Mouse (Mus musculus) limb, embryonic 11.5 days (tissue): ENCODE measurements around the gene 4933430I17Rik. TPM values are rescaled to one million over a fixed set of nuclear protein-coding genes. Genes with fewer than 3 reads are reported as not detected.

ENCODE experiments used
- ATAC-seq: fragments of 200-750 bp; cut with Nextera tagmentation; 2 replicates; pipeline ENCODE4 v1.8.0; 2017; ENCODE audit warnings: low read depth; ENCODE audit not compliant: insufficient number of reproducible peaks, low FRiP score, low TSS enrichment
- DNase-seq: peaks from one replicate; pipeline ENCODE4 v3.0.0-alpha.2; 2015; ENCODE audit warnings: low spot score
- H3K27ac ChIP-seq: fragments of 300-500 bp; sonication (generic); replicated peaks from 2 replicates; pipeline ENCODE4 v1.5.1; 2014; ENCODE audit warnings: low read depth, mild to moderate bottlenecking, low read length
- H3K27me3 ChIP-seq: fragments of 300-500 bp; sonication (generic); 2 replicates; pipeline ENCODE4 v1.6.1; 2014; ENCODE audit warnings: mild to moderate bottlenecking, low read length, mixed read lengths; ENCODE audit not compliant: control insufficient read depth, insufficient read depth
- H3K36me3 ChIP-seq: fragments of 300-500 bp; sonication (generic); 2 replicates; pipeline ENCODE4 v1.6.1; 2014; ENCODE audit warnings: mild to moderate bottlenecking, low read length, moderate library complexity, mixed read lengths; ENCODE audit not compliant: control insufficient read depth, insufficient read depth
- H3K4me1 ChIP-seq: fragments of 300-500 bp; sonication (generic); 2 replicates; pipeline ENCODE4 v1.6.1; 2014; ENCODE audit warnings: low read length, mixed read lengths; ENCODE audit not compliant: control insufficient read depth, insufficient read depth
- H3K4me2 ChIP-seq: fragments of 300-500 bp; sonication (generic); 2 replicates; pipeline ENCODE4 v1.6.1; 2014; ENCODE audit warnings: low read depth, mild to moderate bottlenecking, moderate library complexity; ENCODE audit not compliant: severe bottlenecking
- H3K4me3 ChIP-seq: fragments of 300-500 bp; sonication (generic); 2 replicates; pipeline ENCODE4 v1.5.1; 2014; ENCODE audit warnings: low read depth, low read length
- H3K9ac ChIP-seq: fragments of 300-500 bp; sonication (generic); 2 replicates; pipeline ENCODE4 v1.6.1; 2014; ENCODE audit warnings: mild to moderate bottlenecking, low read length
- H3K9me3 ChIP-seq: fragments of 300-500 bp; sonication (generic); 2 replicates; pipeline ENCODE4 v1.6.1; 2016; ENCODE audit warnings: low read length; ENCODE audit not compliant: control insufficient read depth
- WGBS: fragments of 180-500 bp; shearing (Covaris S2); extraction: QIAGEN DNeasy Blood & Tissue Kit; methylation state at CpG from one replicate; pipeline ENCODE4 v1.1.7; 2014; 5-methylcytosine and 5-hydroxymethylcytosine counted together
- polyA plus RNA-seq: library from polyadenylated mRNA; unstranded; fragments of >200 nt; fragmentation: Nextera tagmentation; extraction: Ambion mirVana; gene quantifications from 2 replicates; pipeline ENCODE4 v1.2.1, GENCODE M21; 2014

The 4933430I17Rik gene
- polyA plus RNA-seq, 1 experiment from 2014 or later: 1.4 TPM

- ATAC-seq (no peak), DNase-seq (no peak)
- Histone ChIP-seq H3K9me3 (no peaks in the 10 kb centered on the region), H3K27me3 (no peaks in the 10 kb centered on the region), H3K4me1 (no peaks in the 10 kb centered on the region), H3K9ac (no peak overlapping the region), H3K36me3 (peaks cover 40% of the 10 kb centered on the region), H3K27ac (no peak overlapping the region), H3K4me3 (no peak overlapping the region), H3K4me2 (no peak overlapping the region)
- WGBS: 91% methylated on average over 11 of the region's 11 CpGs
Measured at GRCm38 (mm10) chr4:62509946-62510345, 15.2 kb upstream of the 4933430I17Rik start.

- WGBS: 47% methylated on average over 11 of the region's 11 CpGs
- DNase-seq: no peak
- Histone ChIP-seq H3K4me2 (no peak overlapping the region), H3K27ac (no peak overlapping the region), H3K36me3 (peaks cover 32% of the 10 kb centered on the region), H3K27me3 (no peaks in the 10 kb centered on the region), H3K4me1 (peaks cover 8% of the 10 kb centered on the region), H3K9ac (no peak overlapping the region), H3K9me3 (no peaks in the 10 kb centered on the region), H3K4me3 (no peak overlapping the region)
- no peak; the same call in 1 of the 2 replicates for ATAC-seq
Measured at GRCm38 (mm10) chr4:62513998-62514506, 11.1 kb upstream of the 4933430I17Rik start.

DNA sequence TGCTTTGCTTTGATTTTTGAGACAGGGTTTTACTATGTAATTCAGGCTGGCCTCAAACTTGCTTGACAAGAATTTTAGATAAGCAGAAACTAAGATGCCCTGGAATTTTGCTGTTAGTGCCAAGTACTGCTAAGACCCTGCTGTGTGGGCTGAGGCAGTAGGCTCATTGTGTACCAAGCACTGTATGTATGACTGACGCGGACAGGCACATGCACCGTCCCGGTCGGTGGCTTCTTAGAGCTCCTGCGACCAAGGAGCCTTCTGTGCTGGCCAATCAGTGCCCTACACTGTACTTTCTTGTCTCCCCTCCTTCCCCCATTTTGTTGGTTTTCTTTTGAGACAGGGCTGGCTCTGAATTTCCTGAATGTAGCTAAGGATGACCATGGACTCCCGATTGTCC is 10.2 kb upstream of the 4933430I17Rik start:
- H3K9me3 ChIP-seq: no peaks in the 10 kb centered on the region
- 89% methylated on average over 7 of the region's 7 CpGs for WGBS
- H3K36me3 ChIP-seq: peaks cover 23% of the 10 kb centered on the region
- ATAC-seq (no peak), DNase-seq (no peak)
- H3K27ac ChIP-seq: no peak overlapping the region
- H3K4me1 ChIP-seq: peaks cover 8% of the 10 kb centered on the region
- H3K4me3 ChIP-seq: no peak overlapping the region
- no peaks in the 10 kb centered on the region for H3K27me3 ChIP-seq
- H3K9ac ChIP-seq: no peak overlapping the region
- no peak overlapping the region; the same call in 1 of the 2 replicates for H3K4me2 ChIP-seq

- Histone ChIP-seq H3K27ac (no peak overlapping the region), H3K9ac (no peak overlapping the region), H3K27me3 (no peaks in the 10 kb centered on the region), H3K4me2 (no peak overlapping the region), H3K9me3 (no peaks in the 10 kb centered on the region), H3K36me3 (peaks cover 18% of the 10 kb centered on the region), H3K4me1 (peaks cover 8% of the 10 kb centered on the region), H3K4me3 (no peak overlapping the region)
- WGBS: 92% methylated on average over 3 of the region's 3 CpGs
- no peak for DNase-seq
- ATAC-seq: no peak
Measured at GRCm38 (mm10) chr4:62515490-62515889, 9.7 kb upstream of the 4933430I17Rik start.

DNA sequence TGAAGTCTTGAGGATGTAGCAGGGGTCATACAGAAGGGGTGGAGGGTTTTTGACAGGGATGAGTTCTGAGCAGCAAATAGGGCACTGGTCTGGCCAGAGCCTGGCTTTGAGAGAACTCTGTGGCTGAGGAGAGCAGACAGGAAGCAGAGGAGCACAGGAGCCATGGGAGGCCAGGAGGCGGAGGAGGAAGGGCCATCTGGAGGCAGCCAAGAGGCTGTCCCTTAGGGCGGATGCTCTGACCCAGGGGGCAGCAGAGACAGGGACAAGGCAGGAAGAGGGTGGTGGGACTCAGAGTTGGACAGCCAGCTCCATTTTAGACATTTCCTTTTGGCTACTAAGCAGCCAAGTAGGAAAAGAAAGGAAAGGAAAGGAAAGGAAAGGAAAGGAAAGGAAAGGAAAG is 9.1 kb upstream of the 4933430I17Rik start:
- ATAC-seq (no peak), DNase-seq (no peak)
- H3K4me1 ChIP-seq: peaks cover 8% of the 10 kb centered on the region
- no peak overlapping the region for H3K9ac ChIP-seq
- 32% methylated on average over 2 of the region's 2 CpGs for WGBS
- H3K27me3 ChIP-seq: no peaks in the 10 kb centered on the region
- peaks cover 14% of the 10 kb centered on the region for H3K36me3 ChIP-seq
- no peak overlapping the region for H3K4me3 ChIP-seq
- H3K9me3 ChIP-seq: no peaks in the 10 kb centered on the region
- no peak overlapping the region; the same call in 1 of the 2 replicates for H3K27ac ChIP-seq
- no peak overlapping the region for H3K4me2 ChIP-seq

GRCm38 (mm10) chr4:62516579-62516978 is 8.6 kb upstream of the 4933430I17Rik start:
- Histone ChIP-seq H3K4me3 (no peak overlapping the region), H3K36me3 (peaks cover 12% of the 10 kb centered on the region), H3K9ac (no peak overlapping the region), H3K9me3 (no peaks in the 10 kb centered on the region), H3K27ac (no peak overlapping the region), H3K4me1 (peaks cover 8% of the 10 kb centered on the region), H3K27me3 (no peaks in the 10 kb centered on the region), H3K4me2 (no peak overlapping the region)
- WGBS: 88% methylated on average over 1 of the region's 1 CpGs
- no peak for DNase-seq
- ATAC-seq: no peak

DNA sequence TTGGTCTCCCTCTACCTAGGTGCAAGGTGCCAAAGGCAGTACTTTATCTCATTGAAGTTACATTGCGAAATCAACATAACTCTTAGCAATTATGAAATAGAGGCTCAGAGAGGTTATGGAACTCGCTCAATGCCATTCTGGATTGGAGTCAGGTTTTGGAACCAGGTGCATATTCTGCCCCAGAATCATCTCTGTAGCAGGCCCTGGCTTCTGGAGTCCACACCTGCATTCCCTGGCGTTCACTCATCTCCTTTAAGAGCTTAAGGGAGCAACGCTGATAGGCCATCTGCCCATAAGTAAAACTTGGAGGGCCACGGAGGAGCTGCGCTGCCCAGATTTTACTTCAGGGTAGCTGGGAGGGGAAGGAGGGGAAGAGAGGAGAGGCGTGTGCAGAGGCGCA is 8.1 kb upstream of the 4933430I17Rik start:
- H3K4me3 ChIP-seq: no peak overlapping the region
- H3K27me3 ChIP-seq: no peaks in the 10 kb centered on the region
- 94% methylated on average over 8 of the region's 8 CpGs for WGBS
- peaks cover 9% of the 10 kb centered on the region for H3K36me3 ChIP-seq
- H3K4me1 ChIP-seq: peaks cover 8% of the 10 kb centered on the region
- ATAC-seq (no peak), DNase-seq (no peak)
- H3K4me2 ChIP-seq: no peak overlapping the region
- H3K27ac ChIP-seq: no peak overlapping the region
- no peak overlapping the region for H3K9ac ChIP-seq
- no peaks in the 10 kb centered on the region for H3K9me3 ChIP-seq

DNA sequence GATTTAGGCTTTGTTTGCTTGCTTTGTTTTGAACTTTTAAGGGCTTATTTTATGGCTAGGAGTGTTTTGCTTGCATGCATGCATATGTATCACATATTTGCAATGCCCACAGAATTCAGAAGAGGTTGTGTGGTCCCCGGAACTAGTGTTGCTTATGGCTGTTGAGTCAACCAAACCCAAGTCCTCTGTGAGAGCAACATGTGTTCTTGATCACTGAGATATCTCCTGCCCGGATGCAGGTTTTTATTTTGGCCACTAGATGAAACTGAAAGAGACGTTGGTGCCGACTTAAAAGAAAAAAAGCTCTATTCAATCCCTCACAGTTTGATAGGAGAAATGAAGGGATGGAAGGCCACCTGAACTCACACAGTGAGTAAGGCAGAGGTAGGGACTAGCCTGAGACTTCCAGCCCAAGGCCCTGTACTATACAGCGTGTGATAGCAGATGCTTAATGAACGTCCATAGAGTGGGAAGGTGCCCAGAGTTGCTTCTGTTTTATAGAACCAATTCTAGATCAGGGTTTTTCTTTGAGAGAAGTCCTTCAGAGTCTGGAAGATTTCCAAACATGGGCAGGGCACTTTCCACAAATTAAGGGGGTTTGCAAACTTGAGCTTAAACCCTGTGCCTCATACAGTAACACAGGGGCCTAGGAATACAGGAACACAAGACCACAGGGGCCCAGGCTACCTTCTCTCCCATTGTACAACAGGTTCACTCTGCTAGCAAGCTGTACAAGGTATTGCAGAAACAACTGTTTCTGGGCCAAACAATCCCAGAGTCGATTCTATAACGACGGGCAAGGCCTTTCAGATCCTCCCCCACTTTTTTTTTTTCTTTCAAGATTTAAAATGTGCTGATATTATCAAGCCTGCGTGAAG is 7.4 kb upstream of the 4933430I17Rik start:
- Histone ChIP-seq H3K36me3 (peaks cover 4% of the 10 kb centered on the region; the same call in 1 of the 2 replicates), H3K4me3 (no peak overlapping the region), H3K4me1 (peaks cover 8% of the 10 kb centered on the region), H3K9me3 (no peaks in the 10 kb centered on the region), H3K27me3 (no peaks in the 10 kb centered on the region), H3K4me2 (no peak overlapping the region), H3K27ac (no peak overlapping the region), H3K9ac (no peak overlapping the region)
- 76% methylated on average over 10 of the region's 10 CpGs for WGBS
- ATAC-seq (no peak), DNase-seq (no peak)
